Mouse (Mus musculus): ENCODE measurements around the gene Hist1h3g. TPM values are rescaled to one million over a fixed set of nuclear protein-coding genes. Genes with fewer than 3 reads are reported as not detected.
"Not testable (repeated sequence)": the region's sequence is repeated elsewhere in the genome, so short reads cannot be mapped to it uniquely, and the experiment has no call there.

The Hist1h3g gene
- polyA plus RNA-seq, 1 experiment from 2014 or later: 5.3 TPM

DNA sequence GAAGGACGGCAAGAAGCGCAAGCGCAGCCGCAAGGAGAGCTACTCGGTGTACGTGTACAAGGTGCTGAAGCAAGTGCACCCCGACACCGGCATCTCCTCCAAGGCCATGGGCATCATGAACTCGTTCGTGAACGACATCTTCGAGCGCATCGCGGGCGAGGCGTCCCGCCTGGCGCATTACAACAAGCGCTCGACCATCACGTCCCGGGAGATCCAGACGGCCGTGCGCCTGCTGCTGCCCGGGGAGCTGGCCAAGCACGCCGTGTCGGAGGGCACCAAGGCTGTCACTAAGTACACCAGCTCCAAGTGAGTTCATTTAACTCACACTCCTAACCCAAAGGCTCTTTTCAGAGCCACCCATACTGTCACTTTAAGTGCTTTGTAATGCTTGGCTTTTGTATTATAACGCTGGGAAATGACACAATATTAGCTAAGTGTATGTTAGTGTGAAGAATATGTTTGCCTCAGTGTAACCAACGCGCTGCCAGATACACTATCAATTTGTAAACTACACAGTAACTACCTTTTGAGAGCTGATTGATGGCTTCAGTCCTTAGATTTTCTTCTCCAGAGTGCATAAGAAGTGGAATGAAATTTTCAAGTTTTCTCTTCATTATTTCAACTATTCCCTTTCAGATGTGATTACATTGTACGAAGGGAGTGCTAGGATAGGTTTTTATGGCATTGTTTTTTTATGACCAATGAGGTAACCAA is 36.4 kb downstream of the Hist1h3g start:
- WGBS: under 1% methylated on average over 16 of the region's 34 CpGs
- H3K27me3 ChIP-seq, H3K36me3 ChIP-seq, H3K9me3 ChIP-seq, ATAC-seq: not testable (repeated sequence)
- H3K9ac ChIP-seq (replicated peaks): peak overlapping the region; percentile 76
- peak overlapping the region; percentile 96 for H3K27ac ChIP-seq
- H3K4me2 ChIP-seq (replicated peaks): peak overlapping the region; percentile 75
- peaks cover 37% of the 10 kb centered on the region for H3K4me1 ChIP-seq (replicated peaks)
- peak overlapping the region; percentile 51 for H3K4me3 ChIP-seq (replicated peaks)

DNA sequence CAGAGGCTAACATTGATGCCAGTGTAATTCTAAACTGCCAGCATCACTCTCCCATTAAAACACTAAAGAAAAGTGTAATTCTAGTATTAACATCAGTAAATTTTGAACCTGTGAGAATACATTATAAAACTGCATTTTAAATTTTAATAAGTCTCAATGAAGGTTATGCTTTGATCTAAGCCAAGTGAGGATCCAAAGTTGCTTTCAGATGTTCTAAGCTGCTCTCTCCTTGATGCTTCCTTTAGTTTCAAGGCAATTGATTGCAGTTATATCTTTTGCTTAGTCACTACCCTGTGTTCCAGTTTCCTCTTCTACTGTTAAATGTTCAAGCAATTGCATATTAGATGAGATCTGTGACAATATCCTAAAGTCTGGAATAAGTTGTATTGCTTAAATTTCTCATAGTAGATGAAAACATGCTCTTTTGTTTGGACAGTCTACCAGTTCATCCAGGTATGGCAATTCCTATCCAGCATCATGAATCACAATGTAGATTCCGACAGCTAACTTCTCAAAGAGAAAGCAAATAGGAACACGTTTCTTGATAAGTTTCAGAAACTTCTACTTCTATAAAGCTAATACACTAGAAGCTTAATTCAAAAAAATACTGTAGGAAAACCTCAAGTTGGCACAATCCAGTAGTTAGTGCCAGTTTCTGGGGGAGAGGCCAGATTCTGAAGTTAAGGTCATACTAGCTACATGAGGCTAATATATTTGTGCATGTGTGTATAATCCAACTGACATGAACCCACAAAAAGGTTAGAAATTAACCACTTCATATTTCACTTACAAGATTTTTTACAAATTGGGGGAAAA is 37.2 kb downstream of the Hist1h3g start:
- Histone ChIP-seq H3K9me3 (no peaks in the 10 kb centered on the region), H3K9ac (replicated peaks) (peak overlapping the region; percentile 76; the same call in 1 of the 2 replicates), H3K27ac (peak overlapping the region; percentile 96), H3K36me3 (no peaks in the 10 kb centered on the region), H3K4me1 (replicated peaks) (peaks cover 45% of the 10 kb centered on the region), H3K4me3 (replicated peaks) (peak overlapping the region; percentile 51), H3K27me3 (no peaks in the 10 kb centered on the region), H3K4me2 (replicated peaks) (peak overlapping the region; percentile 75)
- ATAC-seq: no peak
- 45% methylated on average over 2 of the region's 2 CpGs for WGBS

DNA sequence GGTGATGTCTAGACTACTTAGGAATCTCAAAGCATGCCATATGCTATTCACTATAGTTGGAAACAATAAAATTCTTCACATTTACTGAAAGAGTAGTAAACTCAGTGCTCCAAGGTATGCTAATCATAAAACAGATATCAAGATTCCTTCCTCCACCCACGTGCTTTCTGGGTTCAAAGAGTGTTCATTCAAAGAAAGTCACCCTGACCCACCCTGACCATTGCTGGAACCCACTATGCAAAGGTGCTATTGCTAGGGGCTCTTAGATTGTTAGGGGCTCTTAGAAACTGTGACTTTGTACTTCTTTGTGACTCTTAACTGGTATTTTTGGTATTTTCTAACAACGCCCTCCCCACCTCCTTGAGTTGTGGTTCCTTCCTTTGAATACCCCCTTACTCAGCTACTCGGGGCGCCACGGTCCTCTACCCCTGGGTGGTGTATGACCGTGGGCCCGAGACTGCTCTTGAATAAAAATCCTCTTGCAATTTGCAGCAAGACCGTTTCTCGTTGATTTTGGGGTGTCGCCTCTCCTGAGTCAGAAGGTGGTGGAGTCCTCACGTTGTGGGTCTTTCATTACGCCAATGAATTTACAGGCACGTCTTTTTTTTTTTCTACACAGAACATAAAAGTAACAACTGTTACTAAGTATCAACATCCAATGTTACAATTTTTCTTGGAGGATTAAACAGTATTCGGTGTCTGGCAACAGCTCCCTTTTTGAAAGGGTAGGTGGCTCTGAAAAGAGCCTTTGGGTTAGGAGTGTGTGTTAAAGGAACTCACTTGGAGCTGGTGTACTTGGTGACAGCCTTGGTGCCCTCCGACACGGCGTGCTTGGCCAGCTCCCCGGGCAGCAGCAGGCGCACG is 38.0 kb downstream of the Hist1h3g start:
- peak overlapping the region; percentile 29 for H3K4me3 ChIP-seq (replicated peaks)
- H3K27me3 ChIP-seq, ATAC-seq, H3K36me3 ChIP-seq, H3K9me3 ChIP-seq: not testable (repeated sequence)
- peak overlapping the region; percentile 96 for H3K27ac ChIP-seq
- 13% methylated on average over 18 of the region's 20 CpGs for WGBS
- peaks cover 45% of the 10 kb centered on the region for H3K4me1 ChIP-seq (replicated peaks)
- peak overlapping the region; percentile 75 for H3K4me2 ChIP-seq (replicated peaks)
- H3K9ac ChIP-seq (replicated peaks): peak overlapping the region; percentile 59

DNA sequence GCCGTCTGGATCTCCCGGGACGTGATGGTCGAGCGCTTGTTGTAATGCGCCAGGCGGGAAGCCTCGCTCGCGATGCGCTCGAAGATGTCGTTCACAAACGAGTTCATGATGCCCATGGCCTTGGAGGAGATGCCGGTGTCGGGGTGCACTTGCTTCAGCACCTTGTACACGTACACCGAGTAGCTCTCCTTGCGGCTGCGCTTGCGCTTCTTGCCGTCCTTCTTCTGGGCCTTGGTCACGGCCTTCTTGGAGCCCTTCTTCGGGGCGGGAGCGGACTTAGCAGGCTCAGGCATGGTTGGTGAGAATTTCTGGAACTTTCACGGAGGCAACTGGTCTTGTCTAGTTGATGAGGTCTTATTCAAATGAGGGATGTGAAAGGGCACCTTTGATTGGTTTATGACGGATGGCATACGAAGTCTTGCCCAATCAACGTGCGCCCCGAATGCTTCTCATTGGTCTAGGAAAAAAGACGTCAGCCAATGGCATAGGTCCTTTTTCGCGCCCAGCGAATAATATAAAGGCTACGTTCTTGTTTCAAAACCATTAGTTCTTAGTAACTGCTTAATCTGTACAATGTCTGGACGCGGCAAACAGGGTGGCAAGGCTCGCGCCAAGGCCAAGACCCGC is 38.8 kb downstream of the Hist1h3g start, which contains the start of the genes Hist1h2bf and Hist1h2ad:
Gene Hist1h2bf (minus strand): TSS at position 299 of the 627 bp plus-strand sequence.
Gene Hist1h2ad (plus strand): TSS at position 484 of the 627 bp plus-strand sequence.
- peak within 1 kb of the TSS; percentile 85 for H3K27ac ChIP-seq
- H3K9me3 ChIP-seq, H3K36me3 ChIP-seq, H3K27me3 ChIP-seq: not testable (repeated sequence)
- H3K4me3 ChIP-seq (replicated peaks): peak within 1 kb of the TSS; percentile 46
- H3K4me1 ChIP-seq (replicated peaks): peaks cover 45% of the 10 kb centered on the region
- peak within 1 kb of the TSS; percentile 59 for H3K9ac ChIP-seq (replicated peaks)
- WGBS: under 1% methylated on average over 34 of the region's 42 CpGs
- peak; percentile 91 for ATAC-seq
- peak within 1 kb of the TSS; percentile 75 for H3K4me2 ChIP-seq (replicated peaks)

DNA sequence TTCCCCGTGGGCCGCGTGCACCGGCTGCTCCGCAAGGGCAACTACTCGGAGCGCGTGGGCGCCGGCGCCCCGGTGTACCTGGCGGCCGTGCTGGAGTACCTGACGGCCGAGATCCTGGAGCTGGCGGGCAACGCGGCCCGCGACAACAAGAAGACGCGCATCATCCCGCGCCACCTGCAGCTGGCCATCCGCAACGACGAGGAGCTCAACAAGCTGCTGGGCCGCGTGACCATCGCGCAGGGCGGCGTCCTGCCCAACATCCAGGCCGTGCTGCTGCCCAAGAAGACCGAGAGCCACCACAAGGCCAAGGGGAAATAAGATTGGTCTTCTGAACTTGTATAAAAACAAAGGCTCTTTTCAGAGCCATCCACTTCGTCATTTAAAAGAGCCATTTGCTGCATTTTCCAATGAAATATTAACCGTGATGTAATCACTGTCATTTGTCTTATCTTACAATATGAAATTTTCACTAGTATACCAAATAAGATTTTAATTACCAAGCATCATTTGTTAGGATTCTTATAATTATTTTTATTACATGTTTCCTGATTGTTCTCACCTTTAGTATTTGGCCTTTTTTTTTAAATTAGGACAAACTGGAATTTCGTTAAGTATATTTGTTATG is 39.4 kb downstream of the Hist1h3g start:
- Histone ChIP-seq H3K4me1 (replicated peaks) (peaks cover 42% of the 10 kb centered on the region), H3K4me3 (replicated peaks) (peak overlapping the region; percentile 46), H3K9ac (replicated peaks) (0 out of 2 replicates have a peak overlapping the region, but pooled peaks have one; percentile 46), H3K27ac (peak overlapping the region; percentile 85), H3K4me2 (replicated peaks) (peak overlapping the region; percentile 57)
- not testable (repeated sequence) for H3K9me3 ChIP-seq, H3K36me3 ChIP-seq, H3K27me3 ChIP-seq, ATAC-seq
- under 1% methylated on average over 8 of the region's 39 CpGs for WGBS

DNA sequence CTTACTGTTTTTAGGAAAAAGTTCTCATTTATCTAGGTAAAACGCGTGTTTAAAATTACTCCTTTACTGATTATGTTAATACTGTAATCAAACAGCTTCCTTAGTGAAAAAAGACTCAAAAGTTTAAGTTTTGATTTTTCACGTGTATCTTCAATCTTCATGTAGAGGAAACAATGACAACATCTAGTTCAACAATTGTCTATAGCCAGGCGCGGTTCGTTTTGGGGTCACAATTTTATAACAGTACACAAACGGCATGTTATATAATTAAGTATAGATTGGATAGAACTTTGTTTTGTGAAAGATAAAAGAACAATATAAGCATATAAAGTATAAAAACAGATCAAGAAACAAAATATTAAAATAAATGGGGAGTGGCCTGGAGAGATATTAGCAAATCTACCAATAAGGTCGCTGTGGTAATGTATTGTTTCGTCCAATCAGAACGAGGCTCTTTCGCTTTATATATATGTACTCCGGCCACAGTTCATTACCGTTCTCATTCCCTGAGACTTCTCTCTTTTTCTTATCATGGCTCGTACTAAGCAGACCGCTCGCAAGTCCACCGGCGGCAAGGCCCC is 40.1 kb downstream of the Hist1h3g start, which contains the start of gene Hist1h3d:
Gene Hist1h3d (plus strand): TSS at position 493 of the 581 bp plus-strand sequence.
- Histone ChIP-seq H3K36me3 (no peaks in the 10 kb centered on the region), H3K27ac (peak within 1 kb of the TSS; percentile 85), H3K9me3 (no peaks in the 10 kb centered on the region), H3K9ac (replicated peaks) (peak within 1 kb of the TSS; percentile 74), H3K4me2 (replicated peaks) (peak within 1 kb of the TSS; percentile 75), H3K27me3 (no peaks in the 10 kb centered on the region), H3K4me1 (replicated peaks) (peaks cover 37% of the 10 kb centered on the region), H3K4me3 (replicated peaks) (peak within 1 kb of the TSS; percentile 46)
- WGBS: under 1% methylated on average over 18 of the region's 18 CpGs
- peak; percentile 61 for ATAC-seq

DNA sequence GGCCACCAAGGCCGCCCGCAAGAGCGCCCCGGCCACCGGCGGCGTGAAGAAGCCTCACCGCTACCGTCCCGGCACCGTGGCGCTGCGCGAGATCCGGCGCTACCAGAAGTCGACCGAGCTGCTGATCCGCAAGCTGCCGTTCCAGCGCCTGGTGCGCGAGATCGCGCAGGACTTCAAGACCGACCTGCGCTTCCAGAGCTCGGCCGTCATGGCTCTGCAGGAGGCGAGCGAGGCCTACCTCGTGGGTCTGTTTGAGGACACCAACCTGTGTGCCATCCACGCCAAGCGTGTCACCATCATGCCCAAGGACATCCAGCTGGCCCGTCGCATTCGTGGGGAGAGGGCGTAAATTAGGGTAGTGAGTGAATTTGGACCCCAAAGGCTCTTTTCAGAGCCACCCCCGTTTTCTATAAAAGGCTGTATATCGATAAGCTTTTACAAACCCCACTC is 40.7 kb downstream of the Hist1h3g start:
- Histone ChIP-seq H3K4me3 (replicated peaks) (peak overlapping the region; percentile 46), H3K4me2 (replicated peaks) (peak overlapping the region; percentile 75), H3K4me1 (replicated peaks) (peaks cover 39% of the 10 kb centered on the region), H3K9ac (replicated peaks) (peak overlapping the region; percentile 74), H3K27ac (peak overlapping the region; percentile 80)
- H3K36me3 ChIP-seq, ATAC-seq, H3K27me3 ChIP-seq, H3K9me3 ChIP-seq: not testable (repeated sequence)
- under 1% methylated on average over 15 of the region's 40 CpGs for WGBS

DNA sequence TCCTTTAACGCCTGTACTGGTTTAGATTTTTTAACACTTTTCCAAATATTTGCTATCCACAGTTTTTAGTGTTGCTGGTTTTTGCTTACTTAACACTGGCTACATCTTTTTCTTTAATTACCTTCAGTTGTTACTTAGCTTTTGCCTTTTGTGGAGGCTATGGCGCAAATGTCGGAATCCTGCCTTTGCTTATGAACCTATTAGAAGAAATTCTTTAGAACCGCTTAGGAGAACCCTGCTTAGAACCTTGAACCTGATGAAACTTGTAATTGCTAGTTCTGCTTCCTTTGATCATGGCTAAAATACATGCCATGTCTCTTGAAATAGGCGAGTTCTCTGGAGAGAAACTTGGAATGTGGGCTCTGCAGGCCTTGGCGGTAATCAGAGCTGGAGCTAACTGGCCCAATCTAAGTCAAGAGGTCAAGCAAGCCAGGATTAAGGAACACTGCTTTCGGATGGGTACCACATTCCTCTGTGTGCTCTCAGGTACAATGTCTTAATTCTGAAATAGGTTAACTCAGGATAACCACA is 41.2 kb downstream of the Hist1h3g start:
- Histone ChIP-seq H3K27me3 (no peaks in the 10 kb centered on the region), H3K4me2 (replicated peaks) (peak overlapping the region; percentile 75), H3K9ac (replicated peaks) (peak overlapping the region; percentile 74), H3K36me3 (no peaks in the 10 kb centered on the region), H3K4me3 (replicated peaks) (peak overlapping the region; percentile 46), H3K4me1 (replicated peaks) (peaks cover 41% of the 10 kb centered on the region), H3K27ac (peak overlapping the region; percentile 80), H3K9me3 (no peaks in the 10 kb centered on the region)
- no peak for ATAC-seq
- WGBS: 3% methylated on average over 7 of the region's 7 CpGs

DNA sequence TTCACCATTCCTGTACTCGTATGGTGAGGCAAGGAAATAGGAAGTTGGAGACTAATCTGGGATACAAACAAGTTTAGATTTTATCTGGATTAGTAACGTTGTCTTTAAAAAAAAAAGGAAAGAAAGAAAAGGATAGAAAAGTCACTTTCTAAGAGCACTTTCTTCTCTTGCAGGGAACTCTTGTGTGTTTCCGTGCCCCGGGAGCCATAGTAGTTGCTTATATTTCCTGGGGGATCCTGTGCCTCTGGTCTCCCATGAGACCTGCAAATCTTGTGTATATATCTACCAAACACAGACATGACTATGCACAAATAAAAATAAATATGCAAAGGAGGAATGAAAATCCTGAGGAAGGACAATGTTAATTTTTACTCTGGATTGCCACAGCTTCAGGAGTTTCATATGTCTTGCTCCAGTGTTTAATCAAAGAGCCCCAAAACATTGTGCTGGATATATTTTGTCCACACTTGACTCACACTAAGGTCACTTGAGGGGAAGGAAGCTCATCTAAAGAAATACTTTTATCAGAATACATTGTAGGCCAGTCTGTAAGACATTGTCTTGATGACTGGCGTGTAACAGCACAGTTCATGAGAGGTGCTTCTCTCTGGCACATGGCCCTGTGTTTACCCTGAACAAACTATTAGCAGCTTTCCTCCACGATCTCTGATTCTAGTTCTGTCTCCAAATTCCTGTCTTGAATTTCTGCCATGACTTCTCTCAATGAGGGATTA is 41.9 kb downstream of the Hist1h3g start:
- 50% methylated on average over 6 of the region's 6 CpGs for WGBS
- no peaks in the 10 kb centered on the region for H3K27me3 ChIP-seq
- H3K4me3 ChIP-seq (replicated peaks): peak overlapping the region; percentile 46
- no peaks in the 10 kb centered on the region for H3K36me3 ChIP-seq
- H3K4me1 ChIP-seq (replicated peaks): peaks cover 43% of the 10 kb centered on the region
- H3K27ac ChIP-seq: peak overlapping the region; percentile 80; the same call in 1 of the 2 replicates
- ATAC-seq: no peak
- H3K4me2 ChIP-seq (replicated peaks): peak overlapping the region; percentile 75
- no peaks in the 10 kb centered on the region for H3K9me3 ChIP-seq
- H3K9ac ChIP-seq (replicated peaks): peak overlapping the region; percentile 74

DNA sequence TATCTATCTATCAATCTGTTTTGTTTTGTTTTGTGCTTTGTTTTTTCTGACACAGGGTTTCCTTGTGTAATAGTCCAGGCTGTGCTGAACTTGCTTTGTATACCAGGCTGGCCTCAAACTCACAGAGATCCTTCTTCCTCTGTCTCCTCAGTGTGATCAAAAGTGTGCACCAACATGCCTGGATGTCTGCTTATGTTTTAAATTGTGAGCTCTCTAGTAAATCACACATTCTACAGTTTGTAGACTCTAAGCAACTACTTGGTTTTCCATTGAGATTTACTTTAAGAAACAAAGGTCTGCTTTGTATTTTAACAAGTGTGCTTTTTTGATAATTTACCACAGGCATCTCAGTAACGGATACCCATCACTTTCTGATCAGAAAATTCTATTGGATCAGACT is 42.6 kb downstream of the Hist1h3g start:
- Histone ChIP-seq H3K27ac (no peak overlapping the region), H3K36me3 (no peaks in the 10 kb centered on the region), H3K4me2 (replicated peaks) (no peak overlapping the region), H3K4me3 (replicated peaks) (no peak overlapping the region), H3K27me3 (no peaks in the 10 kb centered on the region), H3K4me1 (replicated peaks) (peaks cover 43% of the 10 kb centered on the region), H3K9me3 (no peaks in the 10 kb centered on the region), H3K9ac (replicated peaks) (no peak overlapping the region)
- 96% methylated on average over 1 of the region's 1 CpGs for WGBS
- no peak for ATAC-seq

Measured in midbrain, embryonic 13.5 days (tissue).